Mouse (Mus musculus): ENCODE measurements at regions not wholly inside any gene's neighbourhood (a gene's known extent, or its start where the extent isn't known, plus 50 kb on each side); places are given as distances from the start of the nearest gene placed in this dataset.
"Not testable (repeated sequence)": the region's sequence is repeated elsewhere in the genome, so short reads cannot be mapped to it uniquely, and the experiment has no call there.

GRCm38 (mm10) chr12:69467363-69467762, 95.1 kb upstream of the Gm9887 start:
- no peaks in the 10 kb centered on the region for H3K36me3 ChIP-seq (replicated peaks)
- H3K9ac ChIP-seq, result no peak overlapping the region
- H3K9me3 ChIP-seq (replicated peaks), result no peaks in the 10 kb centered on the region
- no peaks in the 10 kb centered on the region for H3K27me3 ChIP-seq
- H3K4me1 ChIP-seq (replicated peaks), result no peaks in the 10 kb centered on the region
- H3K4me2 ChIP-seq, result no peak overlapping the region
- H3K27ac ChIP-seq (replicated peaks), result no peak overlapping the region
- H3K4me3 ChIP-seq (replicated peaks), result no peak overlapping the region
- no peak for ATAC-seq (ENCODE audit: insufficient read depth)
- 48% methylated on average over 4 of the region's 4 CpGs for WGBS (ENCODE audit: insufficient replicate concordance)

GRCm38 (mm10) chr12:69464906-69465305, 92.6 kb upstream of the Gm9887 start:
- H3K27me3 ChIP-seq, result no peaks in the 10 kb centered on the region
- no peaks in the 10 kb centered on the region for H3K9me3 ChIP-seq (replicated peaks)
- 67% methylated on average over 8 of the region's 8 CpGs for WGBS (ENCODE audit: insufficient replicate concordance)
- ATAC-seq (ENCODE audit: insufficient read depth), result no peak
- H3K4me2 ChIP-seq, result no peak overlapping the region
- no peaks in the 10 kb centered on the region for H3K36me3 ChIP-seq (replicated peaks)
- no peaks in the 10 kb centered on the region for H3K4me1 ChIP-seq (replicated peaks)
- H3K27ac ChIP-seq (replicated peaks), result no peak overlapping the region
- no peak overlapping the region for H3K9ac ChIP-seq
- H3K4me3 ChIP-seq (replicated peaks), result no peak overlapping the region

- H3K36me3 ChIP-seq (replicated peaks); ATAC-seq (ENCODE audit: insufficient read depth); H3K4me3 ChIP-seq (replicated peaks); H3K27me3 ChIP-seq; H3K4me2 ChIP-seq; H3K9me3 ChIP-seq (replicated peaks); H3K4me1 ChIP-seq (replicated peaks); H3K9ac ChIP-seq; H3K27ac ChIP-seq (replicated peaks): not testable (repeated sequence)
- 77% methylated on average over 6 of the region's 6 CpGs for WGBS (ENCODE audit: insufficient replicate concordance)
Measured at GRCm38 (mm10) chr12:69463327-69463726, 91.1 kb upstream of the Gm9887 start.

GRCm38 (mm10) chr12:69461888-69462840, 89.9 kb upstream of the Gm9887 start:
- Histone ChIP-seq H3K27me3 (no peaks in the 10 kb centered on the region), H3K4me2 (peak overlapping the region; percentile 70), H3K27ac (replicated peaks) (peak overlapping the region; percentile 31; the same call in 1 of the 2 replicates), H3K9ac (no peak overlapping the region; the same call in 1 of the 2 replicates), H3K4me1 (replicated peaks) (no peaks in the 10 kb centered on the region; the same call in 1 of the 2 replicates), H3K4me3 (replicated peaks) (peak overlapping the region; percentile 53), H3K9me3 (replicated peaks) (no peaks in the 10 kb centered on the region), H3K36me3 (replicated peaks) (no peaks in the 10 kb centered on the region)
- 23% methylated on average over 30 of the region's 30 CpGs for WGBS (ENCODE audit: insufficient replicate concordance)
- no peak for ATAC-seq (ENCODE audit: insufficient read depth)

- Histone ChIP-seq H3K27me3 (no peaks in the 10 kb centered on the region), H3K36me3 (replicated peaks) (no peaks in the 10 kb centered on the region), H3K4me2 (no peak overlapping the region), H3K9ac (no peak overlapping the region), H3K27ac (replicated peaks) (no peak overlapping the region), H3K4me1 (replicated peaks) (no peaks in the 10 kb centered on the region; the same call in 1 of the 2 replicates), H3K9me3 (replicated peaks) (no peaks in the 10 kb centered on the region), H3K4me3 (replicated peaks) (no peak overlapping the region)
- ATAC-seq (ENCODE audit: insufficient read depth), result no peak
- WGBS (ENCODE audit: insufficient replicate concordance), result 38% methylated on average over 3 of the region's 3 CpGs
Measured at GRCm38 (mm10) chr12:69460552-69461079, 88.4 kb upstream of the Gm9887 start.

- Histone ChIP-seq H3K9ac (no peak overlapping the region), H3K4me2 (no peak overlapping the region), H3K4me3 (replicated peaks) (no peak overlapping the region), H3K36me3 (replicated peaks) (no peaks in the 10 kb centered on the region), H3K27ac (replicated peaks) (peak overlapping the region; percentile 16; the same call in 1 of the 2 replicates), H3K27me3 (no peaks in the 10 kb centered on the region), H3K9me3 (replicated peaks) (no peaks in the 10 kb centered on the region), H3K4me1 (replicated peaks) (no peaks in the 10 kb centered on the region; the same call in 1 of the 2 replicates)
- no peak for ATAC-seq (ENCODE audit: insufficient read depth)
- WGBS (ENCODE audit: insufficient replicate concordance), result 33% methylated on average over 14 of the region's 14 CpGs
Measured at GRCm38 (mm10) chr12:69458170-69458841, 86.0 kb upstream of the Gm9887 start.

GRCm38 (mm10) chr12:69456746-69457145, 84.5 kb upstream of the Gm9887 start:
- H3K27me3 ChIP-seq, result no peaks in the 10 kb centered on the region
- H3K9ac ChIP-seq, result no peak overlapping the region
- no peaks in the 10 kb centered on the region for H3K9me3 ChIP-seq (replicated peaks)
- no peaks in the 10 kb centered on the region for H3K36me3 ChIP-seq (replicated peaks)
- H3K27ac ChIP-seq (replicated peaks), result no peak overlapping the region
- no peak for ATAC-seq (ENCODE audit: insufficient read depth)
- H3K4me3 ChIP-seq (replicated peaks), result no peak overlapping the region
- no peak overlapping the region for H3K4me2 ChIP-seq
- H3K4me1 ChIP-seq (replicated peaks), result no peaks in the 10 kb centered on the region; the same call in 1 of the 2 replicates
- WGBS (ENCODE audit: insufficient replicate concordance), result 74% methylated on average over 3 of the region's 3 CpGs

- Histone ChIP-seq H3K9me3 (replicated peaks) (no peaks in the 10 kb centered on the region), H3K4me3 (replicated peaks) (no peak overlapping the region), H3K27me3 (no peaks in the 10 kb centered on the region), H3K9ac (no peak overlapping the region), H3K36me3 (replicated peaks) (no peaks in the 10 kb centered on the region), H3K4me2 (no peak overlapping the region), H3K27ac (replicated peaks) (no peak overlapping the region), H3K4me1 (replicated peaks) (no peaks in the 10 kb centered on the region; the same call in 1 of the 2 replicates)
- ATAC-seq (ENCODE audit: insufficient read depth), result no peak
- WGBS (ENCODE audit: insufficient replicate concordance), result 70% methylated on average over 12 of the region's 12 CpGs
Measured at GRCm38 (mm10) chr12:69456116-69456515, 83.9 kb upstream of the Gm9887 start.

- Histone ChIP-seq H3K9me3 (replicated peaks) (no peaks in the 10 kb centered on the region), H3K36me3 (replicated peaks) (no peaks in the 10 kb centered on the region), H3K4me3 (replicated peaks) (no peak overlapping the region), H3K9ac (no peak overlapping the region), H3K27me3 (no peaks in the 10 kb centered on the region), H3K4me2 (no peak overlapping the region), H3K4me1 (replicated peaks) (no peaks in the 10 kb centered on the region; the same call in 1 of the 2 replicates), H3K27ac (replicated peaks) (no peak overlapping the region)
- WGBS (ENCODE audit: insufficient replicate concordance), result 47% methylated on average over 5 of the region's 5 CpGs
- no peak for ATAC-seq (ENCODE audit: insufficient read depth)
Measured at GRCm38 (mm10) chr12:69455566-69455965, 83.3 kb upstream of the Gm9887 start.

- Histone ChIP-seq H3K27me3 (0 out of 2 replicates have a peak, but pooled peaks cover 9% of the 10 kb centered on the region), H3K9me3 (replicated peaks) (no peaks in the 10 kb centered on the region), H3K4me2 (no peak overlapping the region), H3K9ac (no peak overlapping the region), H3K36me3 (replicated peaks) (no peaks in the 10 kb centered on the region), H3K4me3 (replicated peaks) (no peak overlapping the region), H3K27ac (replicated peaks) (no peak overlapping the region), H3K4me1 (replicated peaks) (peaks cover under 1% of the 10 kb centered on the region)
- 48% methylated on average over 6 of the region's 6 CpGs for WGBS (ENCODE audit: insufficient replicate concordance)
- no peak for ATAC-seq (ENCODE audit: insufficient read depth)
Measured at GRCm38 (mm10) chr12:69453544-69453943, 81.3 kb upstream of the Gm9887 start.

GRCm38 (mm10) chr12:69452986-69453385, 80.7 kb upstream of the Gm9887 start:
- ATAC-seq (ENCODE audit: insufficient read depth), result no peak
- 72% methylated on average over 10 of the region's 10 CpGs for WGBS (ENCODE audit: insufficient replicate concordance)
- Histone ChIP-seq H3K4me1 (replicated peaks) (peaks cover 3% of the 10 kb centered on the region), H3K4me3 (replicated peaks) (no peak overlapping the region), H3K36me3 (replicated peaks) (no peaks in the 10 kb centered on the region), H3K4me2 (no peak overlapping the region), H3K9ac (no peak overlapping the region), H3K27ac (replicated peaks) (no peak overlapping the region), H3K9me3 (replicated peaks) (no peaks in the 10 kb centered on the region), H3K27me3 (peaks cover 15% of the 10 kb centered on the region; the same call in 1 of the 2 replicates)

All from liver, embryonic 15.5 days (tissue).